Mouse (Mus musculus) E14TG2a.4 (cell line): ENCODE results near the gene Thsd7a.

ENCODE experiments used
- H3K27me3 ChIP-seq: 2 replicates; pipeline ENCODE4 v1.6.1; 2014; ENCODE audit warnings: low read length, control low read depth; ENCODE audit not compliant: insufficient read depth
- H3K36me3 ChIP-seq: 2 replicates; pipeline ENCODE4 v1.6.1; 2014; ENCODE audit warnings: low read length, control low read depth; ENCODE audit not compliant: insufficient read depth
- H3K4me1 ChIP-seq: replicated peaks from 2 replicates; pipeline ENCODE4 v1.6.1; 2014; ENCODE audit warnings: low read depth, low read length, control low read depth
- H3K4me3 ChIP-seq: replicated peaks from 2 replicates; pipeline ENCODE4 v1.5.1; 2014; ENCODE audit warnings: mild to moderate bottlenecking, low read length
- H3K9me3 ChIP-seq: 2 replicates; pipeline ENCODE4 v1.6.1; 2014; ENCODE audit warnings: low read length, control low read depth
- CTCF ChIP-seq: conservative IDR thresholded peaks from 2 replicates; pipeline ENCODE4 v1.5.1; 2014; ENCODE audit warnings: low read length
- NANOG ChIP-seq: IDR thresholded peaks from 2 replicates; pipeline ENCODE4 v1.6.1; 2014; ENCODE audit warnings: borderline replicate concordance, low read length, mixed read lengths
- POU5F1 ChIP-seq: IDR thresholded peaks from 2 replicates; pipeline ENCODE4 v1.6.1; 2014; ENCODE audit warnings: low read length, borderline replicate concordance

Gene Thsd7a

GRCm38 (mm10) chr6:12381136-12381778 lies 368.0 kb downstream of the Thsd7a start:
- TF ChIP-seq CTCF (no peak), POU5F1 (no peak), NANOG (no peak)
- Histone ChIP-seq H3K36me3 (no peaks in the 10 kb centered on the region), H3K27me3 (no peaks in the 10 kb centered on the region), H3K4me3 (no peak overlapping the region), H3K9me3 (no peaks in the 10 kb centered on the region), H3K4me1 (no peaks in the 10 kb centered on the region)

DNA sequence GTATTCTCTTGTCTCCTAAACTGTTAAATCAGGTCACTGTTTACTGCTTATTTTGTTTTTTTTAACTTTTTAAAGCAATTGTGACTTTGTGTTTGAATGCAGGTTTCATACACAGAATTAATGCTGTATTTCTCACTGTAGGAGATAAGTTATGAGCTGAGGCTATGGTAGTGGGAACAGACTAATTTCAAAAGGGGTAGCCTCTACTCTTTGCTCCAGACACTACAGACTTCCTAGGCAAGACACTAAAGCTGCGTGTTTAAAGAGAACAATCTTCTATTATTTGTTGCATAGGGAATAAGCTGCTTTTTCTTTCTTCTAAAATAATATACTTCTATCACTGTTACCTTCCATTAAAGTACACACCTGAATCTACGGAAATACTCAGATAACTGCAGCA lies 368.5 kb downstream of the Thsd7a start:
- H3K4me1 ChIP-seq, result no peaks in the 10 kb centered on the region
- H3K4me3 ChIP-seq, result no peak overlapping the region
- H3K27me3 ChIP-seq, result no peaks in the 10 kb centered on the region
- H3K36me3 ChIP-seq, result no peaks in the 10 kb centered on the region
- H3K9me3 ChIP-seq, result no peaks in the 10 kb centered on the region
- no peak for TF ChIP-seq NANOG
- no peak for TF ChIP-seq POU5F1
- TF ChIP-seq CTCF, result no peak

DNA sequence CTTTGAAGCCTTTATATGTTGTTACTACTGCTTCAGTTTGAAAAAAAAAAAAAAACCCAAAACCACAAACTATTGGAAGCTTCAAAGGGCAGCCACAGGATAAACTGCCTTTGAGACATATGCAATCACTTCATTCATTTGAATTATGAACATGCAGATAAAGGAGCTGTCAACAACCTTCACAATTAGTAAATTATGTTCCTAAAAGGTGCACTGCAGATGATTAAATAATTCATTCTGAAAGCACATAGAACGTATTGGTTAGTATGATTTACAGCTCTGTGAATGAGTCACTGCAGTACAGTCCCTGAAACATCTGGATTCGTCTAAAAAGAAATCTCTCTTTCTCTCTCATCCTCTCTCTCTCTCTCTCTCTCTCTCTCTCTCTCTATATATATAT lies 390.5 kb downstream of the Thsd7a start:
- TF ChIP-seq CTCF (no peak), POU5F1 (no peak), NANOG (no peak)
- Histone ChIP-seq H3K9me3 (no peaks in the 10 kb centered on the region), H3K4me1 (no peaks in the 10 kb centered on the region), H3K36me3 (no peaks in the 10 kb centered on the region), H3K4me3 (no peak overlapping the region), H3K27me3 (no peaks in the 10 kb centered on the region)

- H3K36me3 ChIP-seq, result no peaks in the 10 kb centered on the region
- no peaks in the 10 kb centered on the region for H3K27me3 ChIP-seq
- H3K4me3 ChIP-seq, result no peak overlapping the region
- TF ChIP-seq NANOG (no peak), CTCF (no peak), POU5F1 (no peak)
- H3K9me3 ChIP-seq, result no peaks in the 10 kb centered on the region
- H3K4me1 ChIP-seq, result no peaks in the 10 kb centered on the region
Observed at GRCm38 (mm10) chr6:12353573-12353972, 395.6 kb downstream of the Thsd7a start.

DNA sequence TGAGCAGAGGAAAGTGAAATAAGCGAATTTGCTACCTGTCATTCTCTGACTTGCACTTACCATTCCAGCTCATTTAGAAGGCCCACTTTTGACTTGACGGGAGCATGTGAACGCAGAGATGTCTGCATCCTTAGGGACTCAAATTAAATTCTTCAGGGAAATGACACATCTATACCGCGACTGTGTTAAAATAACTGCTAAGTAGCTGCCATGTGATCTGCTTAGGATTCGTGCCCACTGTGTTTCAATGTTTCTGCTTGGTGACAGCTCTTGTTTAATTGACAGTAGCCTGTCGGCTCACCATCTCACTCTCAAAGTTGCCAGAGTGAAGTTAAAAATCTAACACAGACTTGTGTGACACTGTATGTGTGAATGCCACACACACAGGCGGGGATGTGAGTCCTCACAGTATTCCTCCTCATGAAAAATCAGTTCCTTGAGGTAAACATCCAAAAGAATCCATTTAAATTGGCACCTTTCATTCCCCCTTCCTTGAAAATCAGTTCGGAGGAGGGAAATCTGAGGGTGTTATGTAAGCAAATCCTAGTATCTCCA lies 397.0 kb downstream of the Thsd7a start:
- no peak for TF ChIP-seq NANOG
- no peak for TF ChIP-seq POU5F1
- TF ChIP-seq CTCF, result no peak
- no peaks in the 10 kb centered on the region for H3K4me1 ChIP-seq
- H3K4me3 ChIP-seq, result no peak overlapping the region
- H3K9me3 ChIP-seq, result no peaks in the 10 kb centered on the region
- no peaks in the 10 kb centered on the region for H3K36me3 ChIP-seq
- no peaks in the 10 kb centered on the region for H3K27me3 ChIP-seq

DNA sequence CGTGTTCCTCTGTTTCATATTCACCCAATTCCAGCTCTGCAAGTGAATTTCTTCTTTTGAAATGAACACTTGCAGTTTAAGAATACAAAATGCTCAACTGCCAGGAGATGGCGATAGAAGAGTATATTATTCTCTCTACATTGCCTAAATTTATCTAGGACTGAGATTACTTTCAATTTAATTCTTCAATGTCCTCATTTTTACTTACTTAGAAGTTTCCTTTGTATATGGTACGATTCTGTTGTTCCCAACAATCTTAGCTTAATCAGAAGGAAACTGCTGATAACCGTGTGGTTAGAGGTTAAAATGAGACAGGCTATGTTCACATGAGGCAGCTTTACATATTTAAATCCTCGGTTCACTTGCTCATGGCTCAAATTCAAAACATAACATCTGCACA lies 398.5 kb downstream of the Thsd7a start:
- Histone ChIP-seq H3K4me3 (no peak overlapping the region), H3K4me1 (no peaks in the 10 kb centered on the region), H3K9me3 (no peaks in the 10 kb centered on the region), H3K27me3 (no peaks in the 10 kb centered on the region), H3K36me3 (no peaks in the 10 kb centered on the region)
- TF ChIP-seq NANOG (no peak), POU5F1 (no peak), CTCF (0 out of 2 replicates have a peak, but pooled peaks have one; percentile 8)

DNA sequence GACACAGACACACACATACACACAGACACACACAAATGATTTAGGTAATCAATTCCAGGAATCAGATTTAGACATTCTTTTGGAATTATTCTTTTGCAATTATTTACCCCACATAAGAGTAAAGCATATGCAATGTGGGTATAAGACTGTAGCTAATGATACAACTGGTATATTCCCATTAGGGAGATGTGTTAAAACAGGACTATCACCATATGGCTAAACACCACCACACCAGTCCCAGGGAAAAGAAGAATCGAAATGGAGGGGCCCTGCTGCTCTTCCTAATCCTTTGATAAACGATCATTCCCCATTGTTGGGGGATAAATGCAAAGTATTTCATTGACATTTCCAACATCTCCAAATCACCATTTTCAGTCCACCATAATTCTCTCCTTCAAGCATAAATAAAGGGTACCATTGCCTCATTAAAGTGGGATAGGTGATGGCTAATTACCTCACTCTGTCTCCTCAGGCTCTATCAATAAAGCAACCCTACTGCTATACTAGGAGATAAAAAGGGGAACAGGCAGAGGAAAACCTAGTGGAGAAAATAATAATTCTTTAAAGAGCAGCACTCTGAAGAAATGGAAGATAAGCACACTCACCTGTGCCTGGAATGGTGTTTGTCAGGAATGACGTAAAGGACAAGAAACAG lies 400.0 kb downstream of the Thsd7a start:
- H3K36me3 ChIP-seq, result no peaks in the 10 kb centered on the region

DNA sequence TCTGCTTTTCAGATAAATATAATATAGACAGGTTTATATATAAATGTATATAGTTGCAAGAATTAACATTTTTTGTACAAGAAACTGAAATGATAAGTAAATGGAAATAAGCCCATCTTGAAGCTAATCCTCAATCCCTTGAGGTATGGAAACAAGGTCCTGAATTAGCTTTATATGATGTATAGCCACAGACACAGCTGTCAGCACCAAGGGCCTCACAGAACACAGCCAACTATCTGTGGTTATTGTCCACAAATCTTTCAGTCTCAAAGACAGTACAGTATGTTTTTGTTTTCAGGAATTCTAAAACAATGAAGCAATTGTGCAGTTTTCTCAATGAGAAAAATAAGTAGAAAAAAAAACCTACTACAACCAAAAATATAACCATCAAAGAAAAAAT lies 400.5 kb downstream of the Thsd7a start:
- no peaks in the 10 kb centered on the region for H3K36me3 ChIP-seq
- TF ChIP-seq CTCF (no peak), NANOG (no peak), POU5F1 (no peak)
- H3K4me1 ChIP-seq, result no peaks in the 10 kb centered on the region
- H3K9me3 ChIP-seq, result no peaks in the 10 kb centered on the region
- H3K27me3 ChIP-seq, result no peaks in the 10 kb centered on the region
- no peak overlapping the region for H3K4me3 ChIP-seq

More for the DNA sequence above, 400.0 kb downstream of the Thsd7a start:
- Histone ChIP-seq H3K4me3 (no peak overlapping the region), H3K4me1 (no peaks in the 10 kb centered on the region), H3K9me3 (no peaks in the 10 kb centered on the region), H3K27me3 (no peaks in the 10 kb centered on the region)
- TF ChIP-seq NANOG, result no peak
- TF ChIP-seq CTCF, result no peak
- no peak for TF ChIP-seq POU5F1
